Mouse (Mus musculus): ENCODE measurements at regions not wholly inside any gene's neighbourhood (a gene's known extent, or its start where the extent isn't known, plus 50 kb on each side); places are given as distances from the start of the nearest gene placed in this dataset.
"Not testable (repeated sequence)": the region's sequence is repeated elsewhere in the genome, so short reads cannot be mapped to it uniquely, and the experiment has no call there.

DNA sequence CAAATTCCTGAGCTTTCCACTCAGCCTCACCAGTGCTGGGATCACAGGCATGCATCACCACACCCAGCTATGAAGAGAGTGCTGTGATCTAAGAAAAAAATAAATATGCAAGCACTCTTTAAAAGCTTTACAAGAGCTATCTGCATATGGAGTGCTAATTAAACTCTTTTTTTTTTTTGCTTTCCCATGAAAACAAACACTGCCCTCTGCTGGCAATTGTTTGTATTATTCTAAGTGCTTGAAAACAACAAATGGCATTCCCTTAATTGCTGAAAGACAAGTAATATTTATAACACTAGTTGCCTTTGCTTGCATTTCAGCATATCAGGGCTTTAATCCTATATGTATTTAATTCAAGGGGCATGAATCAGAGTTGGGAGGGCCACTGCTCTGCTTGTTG, 91.8 kb downstream of the 5730507C01Rik start:
- DNase-seq (ENCODE audit: extremely low spot score) = not testable (repeated sequence)

GRCm38 (mm10) chr12:18609835-18610234, 95.5 kb downstream of the 5730507C01Rik start:
- DNase-seq (ENCODE audit: extremely low spot score) = peak; percentile 87

- peak; percentile 15 for DNase-seq (ENCODE audit: extremely low spot score)
Measured at GRCm38 (mm10) chr12:18610581-18610980, 96.3 kb downstream of the 5730507C01Rik start.

Measured in embryo, embryonic 9.5 days (tissue).